Mouse (Mus musculus) stomach, embryonic 15.5 days (tissue): ENCODE data around the gene Fcrlb. TPM values are rescaled to one million over a fixed set of nuclear protein-coding genes. Genes with fewer than 3 reads are reported as not detected.
"Not testable (repeated sequence)": the region's sequence is repeated elsewhere in the genome, so short reads cannot be mapped to it uniquely, and the experiment has no call there.

Source experiments
- ATAC-seq: fragments of 200-750 bp; cut with Nextera tagmentation; 2 replicates; pipeline ENCODE4 v1.8.0; 2017; ENCODE audit warnings: low read depth, moderate number of reproducible peaks, moderate TSS enrichment; ENCODE audit not compliant: insufficient read depth, low FRiP score
- H3K27ac ChIP-seq: fragments of 300-500 bp; sonication (generic); 2 replicates; pipeline ENCODE4 v1.5.1; 2015; ENCODE audit warnings: mild to moderate bottlenecking, inconsistent platforms
- H3K27me3 ChIP-seq: fragments of 300-500 bp; sonication (generic); replicated peaks from 2 replicates; pipeline ENCODE4 v1.6.1; 2015; ENCODE audit warnings: inconsistent platforms
- H3K36me3 ChIP-seq: fragments of 300-500 bp; sonication (generic); 2 replicates; pipeline ENCODE4 v1.6.1; 2015; ENCODE audit warnings: inconsistent platforms
- H3K4me1 ChIP-seq: fragments of 300-500 bp; sonication (generic); 2 replicates; pipeline ENCODE4 v1.6.1; 2015; ENCODE audit warnings: inconsistent platforms
- H3K4me2 ChIP-seq: fragments of 300-500 bp; sonication (generic); 2 replicates; pipeline ENCODE4 v1.6.1; 2015; ENCODE audit warnings: mild to moderate bottlenecking, inconsistent platforms
- H3K4me3 ChIP-seq: fragments of 300-500 bp; sonication (generic); replicated peaks from 2 replicates; pipeline ENCODE4 v1.5.1; 2015; ENCODE audit warnings: inconsistent platforms
- H3K9ac ChIP-seq: fragments of 300-500 bp; sonication (generic); 2 replicates; pipeline ENCODE4 v1.6.1; 2015; ENCODE audit warnings: inconsistent platforms
- H3K9me3 ChIP-seq: fragments of 300-500 bp; sonication (generic); 2 replicates; pipeline ENCODE4 v1.6.1; 2016; ENCODE audit warnings: inconsistent platforms
- WGBS: fragments of 180-500 bp; shearing (Covaris S2); methylation state at CpG from one replicate; pipeline ENCODE4 v1.1.7; 2015; 5-methylcytosine and 5-hydroxymethylcytosine counted together
- polyA plus RNA-seq: library from polyadenylated mRNA; unstranded; fragments of >200 nt; fragmentation: Nextera tagmentation; extraction: Ambion mirVana; gene quantifications from 2 replicates; pipeline ENCODE4 v1.2.1, GENCODE M21; 2015

Gene Fcrlb
- 0.17 TPM in 1 of 2 replicates, not detected in the other for polyA plus RNA-seq

- 70% methylated on average over 5 of the region's 5 CpGs for WGBS
These were observed at the start of gene Fcrlb for GRCm38 (mm10) chr1:170912891-170913615. TSS of gene Fcrlb (minus strand) at chr1:170912941.

GRCm38 (mm10) chr1:170962301-170962700 is 49.6 kb upstream of the Fcrlb start:
- Histone ChIP-seq H3K36me3 (no peaks in the 10 kb centered on the region), H3K4me2 (no peak overlapping the region), H3K9ac (no peak overlapping the region), H3K9me3 (no peaks in the 10 kb centered on the region), H3K4me1 (peaks cover 5% of the 10 kb centered on the region; the same call in 1 of the 2 replicates), H3K27ac (no peak overlapping the region), H3K27me3 (no peaks in the 10 kb centered on the region), H3K4me3 (no peak overlapping the region)
- WGBS, result 40% methylated on average over 2 of the region's 2 CpGs
- ATAC-seq, result no peak; the same call in 1 of the 2 replicates

More at GRCm38 (mm10) chr1:170912891-170913615, at the start of gene Fcrlb:
- H3K27me3 ChIP-seq, result peaks cover 8% of the 10 kb centered on the region
- H3K27ac ChIP-seq, result no peak within 1 kb of the TSS
- H3K4me1 ChIP-seq, result peaks cover 7% of the 10 kb centered on the region; the same call in 1 of the 2 replicates
- no peak within 1 kb of the TSS for H3K9ac ChIP-seq
- H3K9me3 ChIP-seq, result no peaks in the 10 kb centered on the region
- no peak within 1 kb of the TSS for H3K4me3 ChIP-seq
- no peaks in the 10 kb centered on the region for H3K36me3 ChIP-seq
- no peak for ATAC-seq
- no peak within 1 kb of the TSS for H3K4me2 ChIP-seq

GRCm38 (mm10) chr1:170961101-170961500 is 48.4 kb upstream of the Fcrlb start:
- no peaks in the 10 kb centered on the region for H3K27me3 ChIP-seq
- ATAC-seq, result no peak
- H3K27ac ChIP-seq, result no peak overlapping the region
- no peak overlapping the region for H3K4me2 ChIP-seq
- no peaks in the 10 kb centered on the region for H3K36me3 ChIP-seq
- no peaks in the 10 kb centered on the region for H3K9me3 ChIP-seq
- H3K9ac ChIP-seq, result no peak overlapping the region
- no peak overlapping the region for H3K4me3 ChIP-seq
- WGBS, result 79% methylated on average over 6 of the region's 6 CpGs
- peaks cover 5% of the 10 kb centered on the region; the same call in 1 of the 2 replicates for H3K4me1 ChIP-seq

- Histone ChIP-seq H3K9me3 (no peaks in the 10 kb centered on the region), H3K4me1 (peaks cover 5% of the 10 kb centered on the region; the same call in 1 of the 2 replicates), H3K27me3 (no peaks in the 10 kb centered on the region), H3K9ac (no peak overlapping the region), H3K4me2 (no peak overlapping the region), H3K36me3 (no peaks in the 10 kb centered on the region), H3K27ac (no peak overlapping the region), H3K4me3 (no peak overlapping the region)
- ATAC-seq, result no peak
- WGBS, result 65% methylated on average over 2 of the region's 2 CpGs
These were observed 47.0 kb upstream of the Fcrlb start for GRCm38 (mm10) chr1:170959791-170960190.

- Histone ChIP-seq H3K9ac (no peak overlapping the region), H3K27ac (no peak overlapping the region), H3K4me2 (no peak overlapping the region), H3K9me3 (no peaks in the 10 kb centered on the region), H3K27me3 (no peaks in the 10 kb centered on the region), H3K36me3 (no peaks in the 10 kb centered on the region), H3K4me3 (no peak overlapping the region), H3K4me1 (peaks cover 2% of the 10 kb centered on the region; the same call in 1 of the 2 replicates)
- ATAC-seq, result no peak
- WGBS, result 61% methylated on average over 3 of the region's 3 CpGs
These were observed 45.5 kb upstream of the Fcrlb start for GRCm38 (mm10) chr1:170958225-170958624.

- ATAC-seq, result no peak
- H3K27me3 ChIP-seq, result no peaks in the 10 kb centered on the region
- H3K4me2 ChIP-seq, result no peak overlapping the region
- no peak overlapping the region for H3K27ac ChIP-seq
- no peaks in the 10 kb centered on the region for H3K9me3 ChIP-seq
- no peaks in the 10 kb centered on the region for H3K4me1 ChIP-seq
- H3K36me3 ChIP-seq, result no peaks in the 10 kb centered on the region
- WGBS, result 85% methylated on average over 2 of the region's 2 CpGs
- no peak overlapping the region for H3K9ac ChIP-seq
- H3K4me3 ChIP-seq, result no peak overlapping the region
These were observed 40.5 kb upstream of the Fcrlb start for GRCm38 (mm10) chr1:170953192-170953591.

- Histone ChIP-seq H3K4me1 (no peaks in the 10 kb centered on the region), H3K27ac (no peak overlapping the region), H3K9ac (no peak overlapping the region), H3K4me3 (no peak overlapping the region), H3K27me3 (no peaks in the 10 kb centered on the region), H3K36me3 (no peaks in the 10 kb centered on the region), H3K4me2 (no peak overlapping the region), H3K9me3 (no peaks in the 10 kb centered on the region)
- no peak for ATAC-seq
- 37% methylated on average over 3 of the region's 3 CpGs for WGBS
These were observed 38.0 kb upstream of the Fcrlb start for GRCm38 (mm10) chr1:170950772-170951171.

- H3K4me2 ChIP-seq, H3K9ac ChIP-seq, H3K27ac ChIP-seq, H3K36me3 ChIP-seq, H3K4me3 ChIP-seq, H3K27me3 ChIP-seq, H3K9me3 ChIP-seq, ATAC-seq, H3K4me1 ChIP-seq: not testable (repeated sequence)
- WGBS, result 96% methylated on average over 8 of the region's 9 CpGs
These were observed 32.2 kb upstream of the Fcrlb start for GRCm38 (mm10) chr1:170944908-170945307.

GRCm38 (mm10) chr1:170944151-170944550 is 31.4 kb upstream of the Fcrlb start:
- H3K4me1 ChIP-seq, H3K9ac ChIP-seq, H3K27ac ChIP-seq, ATAC-seq, H3K36me3 ChIP-seq, H3K4me3 ChIP-seq, H3K9me3 ChIP-seq, H3K27me3 ChIP-seq, H3K4me2 ChIP-seq: not testable (repeated sequence)
- 94% methylated on average over 9 of the region's 9 CpGs for WGBS

GRCm38 (mm10) chr1:170939255-170939654 is 26.5 kb upstream of the Fcrlb start:
- no peaks in the 10 kb centered on the region for H3K4me1 ChIP-seq
- ATAC-seq, result no peak

GRCm38 (mm10) chr1:170934383-170934782 is 21.6 kb upstream of the Fcrlb start:
- 49% methylated on average over 2 of the region's 2 CpGs for WGBS
- Histone ChIP-seq H3K4me1 (no peaks in the 10 kb centered on the region), H3K36me3 (no peaks in the 10 kb centered on the region), H3K9ac (no peak overlapping the region), H3K4me3 (no peak overlapping the region), H3K27ac (no peak overlapping the region), H3K9me3 (no peaks in the 10 kb centered on the region), H3K4me2 (no peak overlapping the region), H3K27me3 (no peaks in the 10 kb centered on the region)
- no peak for ATAC-seq

More at GRCm38 (mm10) chr1:170939255-170939654, 26.5 kb upstream of the Fcrlb start:
- WGBS, result 87% methylated on average over 12 of the region's 12 CpGs
- H3K36me3 ChIP-seq, result no peaks in the 10 kb centered on the region
- no peak overlapping the region for H3K4me2 ChIP-seq
- no peaks in the 10 kb centered on the region for H3K27me3 ChIP-seq
- no peak overlapping the region for H3K27ac ChIP-seq
- no peak overlapping the region for H3K4me3 ChIP-seq
- H3K9ac ChIP-seq, result no peak overlapping the region
- H3K9me3 ChIP-seq, result no peaks in the 10 kb centered on the region

GRCm38 (mm10) chr1:170933940-170934339 is 21.2 kb upstream of the Fcrlb start:
- 83% methylated on average over 1 of the region's 1 CpGs for WGBS
- Histone ChIP-seq H3K27ac (no peak overlapping the region), H3K4me1 (no peaks in the 10 kb centered on the region), H3K4me2 (no peak overlapping the region), H3K9me3 (no peaks in the 10 kb centered on the region), H3K36me3 (no peaks in the 10 kb centered on the region), H3K9ac (no peak overlapping the region), H3K4me3 (no peak overlapping the region), H3K27me3 (no peaks in the 10 kb centered on the region)
- no peak for ATAC-seq
